Mouse (Mus musculus): ENCODE results near the gene Tpx2.

The Tpx2 gene

GRCm38 (mm10) chr2:152878239-152878638 lies 30.5 kb downstream of the Tpx2 start:
- no peak for DNase-seq

GRCm38 (mm10) chr2:152880898-152881297 lies 33.1 kb downstream of the Tpx2 start:
- no peak for DNase-seq

GRCm38 (mm10) chr2:152884101-152884645 lies 36.4 kb downstream of the Tpx2 start:
- DNase-seq: no peak

- no peak for DNase-seq
Measured at GRCm38 (mm10) chr2:152887230-152887629, 39.5 kb downstream of the Tpx2 start.

GRCm38 (mm10) chr2:152888774-152889173 lies 41.0 kb downstream of the Tpx2 start:
- no peak for DNase-seq

GRCm38 (mm10) chr2:152895834-152896233 lies 48.1 kb downstream of the Tpx2 start:
- no peak for DNase-seq

- no peak for DNase-seq
Measured at GRCm38 (mm10) chr2:152896926-152897325, 49.2 kb downstream of the Tpx2 start.

GRCm38 (mm10) chr2:152899011-152899410 lies 51.2 kb downstream of the Tpx2 start:
- no peak for DNase-seq

GRCm38 (mm10) chr2:152901296-152901695 lies 53.5 kb downstream of the Tpx2 start:
- DNase-seq: no peak

- DNase-seq: no peak
Measured at GRCm38 (mm10) chr2:152902658-152903057, 54.9 kb downstream of the Tpx2 start.

GRCm38 (mm10) chr2:152903586-152903985 lies 55.8 kb downstream of the Tpx2 start:
- DNase-seq: no peak

- no peak for DNase-seq
Measured at GRCm38 (mm10) chr2:152904127-152904643, 56.4 kb downstream of the Tpx2 start.

- no peak for DNase-seq
Measured at GRCm38 (mm10) chr2:152905036-152905829, 57.5 kb downstream of the Tpx2 start.

- DNase-seq: no peak
Measured at GRCm38 (mm10) chr2:152906274-152907037, 58.7 kb downstream of the Tpx2 start.

- no peak for DNase-seq
Measured at GRCm38 (mm10) chr2:152907114-152907943, 59.6 kb downstream of the Tpx2 start.

- no peak for DNase-seq
Measured at GRCm38 (mm10) chr2:152909848-152910247, 62.1 kb downstream of the Tpx2 start.

GRCm38 (mm10) chr2:152911031-152911430 lies 63.3 kb downstream of the Tpx2 start, which contains the start of gene Mylk2:
Mylk2 (plus strand) TSS chr2:152911352.
- DNase-seq: no peak

- no peak for DNase-seq
Measured at GRCm38 (mm10) chr2:152911432-152911831, 63.7 kb downstream of the Tpx2 start.

- DNase-seq: no peak
Measured at GRCm38 (mm10) chr2:152913471-152913870, 65.7 kb downstream of the Tpx2 start.

- peak; percentile 41 to 68 for DNase-seq
Measured at GRCm38 (mm10) chr2:152914310-152915120, 66.8 kb downstream of the Tpx2 start.

GRCm38 (mm10) chr2:152915453-152915852 lies 67.7 kb downstream of the Tpx2 start:
- DNase-seq: no peak

GRCm38 (mm10) chr2:152916111-152916510 lies 68.3 kb downstream of the Tpx2 start:
- DNase-seq: no peak

All from spleen, adult 18-20 months (tissue).